Mouse (Mus musculus): ENCODE data around the gene Plekhg1. TPM values are rescaled to one million over a fixed set of nuclear protein-coding genes. Genes with fewer than 3 reads are reported as not detected.

Gene Plekhg1
- polyA plus RNA-seq, 1 experiment from 2014 or later: 12.7 TPM

DNA sequence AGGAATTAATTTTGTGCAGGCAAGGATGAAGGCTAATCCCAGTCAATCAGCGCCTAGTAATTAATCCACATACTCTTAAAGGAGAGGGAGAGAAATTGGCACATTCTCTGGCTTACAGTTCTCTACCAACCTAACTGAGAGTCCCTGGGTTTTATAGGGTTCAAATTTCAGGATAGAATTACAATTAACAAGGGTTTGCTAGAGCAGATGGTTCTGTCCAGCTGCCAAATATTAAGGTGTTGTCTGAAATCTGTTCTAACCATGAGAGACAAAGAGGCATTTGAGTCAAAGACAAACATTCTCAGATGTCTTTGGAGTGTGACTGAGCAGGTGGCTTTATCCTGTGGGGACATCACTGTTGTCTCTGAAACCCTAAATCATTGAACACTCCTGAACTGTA lies 87.2 kb downstream of the Plekhg1 start:
- Histone ChIP-seq H3K9me3 (ENCODE audit: control insufficient read depth, low read length) (no peaks in the 10 kb centered on the region), H3K4me1 (ENCODE audit: control insufficient read depth, insufficient read depth, low read length) (no peaks in the 10 kb centered on the region), H3K27me3 (ENCODE audit: control insufficient read depth, insufficient read depth, low read length) (no peaks in the 10 kb centered on the region), H3K4me2 (ENCODE audit: low read depth) (no peak overlapping the region), H3K4me3 (ENCODE audit: low read depth, low read length) (no peak overlapping the region), H3K27ac (ENCODE audit: low read depth, low read length) (no peak overlapping the region), H3K36me3 (ENCODE audit: control insufficient read depth, insufficient read depth, low read length) (no peaks in the 10 kb centered on the region), H3K9ac (ENCODE audit: low read length) (no peak overlapping the region)
- WGBS: 88% methylated on average over 1 of the region's 1 CpGs
- DNase-seq (ENCODE audit: low spot score) (no peak), ATAC-seq (ENCODE audit: insufficient read depth, low FRiP score, low TSS enrichment) (no peak)

DNA sequence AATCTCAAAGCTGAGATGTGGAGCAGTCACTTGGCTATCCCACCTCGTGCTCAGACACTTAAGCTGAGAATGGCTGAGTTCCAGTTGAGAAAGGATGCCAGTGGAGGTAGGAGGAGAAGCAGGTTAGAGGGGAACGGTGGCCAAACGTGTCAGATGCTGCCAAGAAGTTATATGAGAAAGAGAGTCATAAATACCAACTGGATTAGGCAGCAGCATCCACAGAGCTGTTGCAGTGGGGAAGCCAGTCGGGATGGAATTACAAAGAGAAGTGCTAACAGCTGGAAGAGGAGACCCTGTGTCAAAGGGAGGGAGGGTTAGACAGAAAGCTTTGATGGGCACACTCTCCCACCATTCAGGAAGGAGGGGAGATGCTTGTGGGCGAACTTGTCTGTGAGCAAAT lies 89.3 kb downstream of the Plekhg1 start:
- Histone ChIP-seq H3K4me2 (ENCODE audit: low read depth) (no peak overlapping the region), H3K36me3 (ENCODE audit: control insufficient read depth, insufficient read depth, low read length) (no peaks in the 10 kb centered on the region), H3K27me3 (ENCODE audit: control insufficient read depth, insufficient read depth, low read length) (no peaks in the 10 kb centered on the region), H3K9me3 (ENCODE audit: control insufficient read depth, low read length) (no peaks in the 10 kb centered on the region), H3K9ac (ENCODE audit: low read length) (no peak overlapping the region), H3K4me1 (ENCODE audit: control insufficient read depth, insufficient read depth, low read length) (no peaks in the 10 kb centered on the region), H3K4me3 (ENCODE audit: low read depth, low read length) (no peak overlapping the region), H3K27ac (ENCODE audit: low read depth, low read length) (no peak overlapping the region)
- ATAC-seq (ENCODE audit: insufficient read depth, low FRiP score, low TSS enrichment) (no peak), DNase-seq (ENCODE audit: low spot score) (no peak)
- 28% methylated on average over 5 of the region's 5 CpGs for WGBS

DNA sequence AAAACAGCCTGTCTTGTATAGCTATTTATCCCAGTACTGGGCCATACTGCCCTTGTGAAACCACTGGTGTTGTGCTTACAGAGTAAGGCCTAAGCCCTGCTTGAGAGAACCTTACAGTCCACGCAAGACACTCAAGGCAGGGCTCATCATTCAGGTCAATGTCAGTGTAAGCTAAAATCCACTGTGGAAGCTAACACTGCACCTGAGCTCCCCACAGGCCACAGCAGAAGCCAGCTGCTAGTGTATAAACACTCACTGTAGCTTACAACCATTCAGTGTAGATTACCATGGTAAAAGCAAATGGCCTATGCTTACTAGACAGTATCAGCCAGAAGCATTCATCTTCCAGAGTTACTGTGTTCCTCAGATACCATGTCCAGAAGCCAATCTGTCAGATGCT lies 90.5 kb downstream of the Plekhg1 start:
- no peak overlapping the region for H3K9ac ChIP-seq (ENCODE audit: low read length)
- H3K4me3 ChIP-seq (ENCODE audit: low read depth, low read length): no peak overlapping the region
- no peaks in the 10 kb centered on the region for H3K27me3 ChIP-seq (ENCODE audit: control insufficient read depth, insufficient read depth, low read length)
- no peak overlapping the region for H3K27ac ChIP-seq (ENCODE audit: low read depth, low read length)
- WGBS: 90% methylated on average over 1 of the region's 1 CpGs
- ATAC-seq (ENCODE audit: insufficient read depth, low FRiP score, low TSS enrichment) (no peak), DNase-seq (ENCODE audit: low spot score) (no peak)
- no peaks in the 10 kb centered on the region for H3K9me3 ChIP-seq (ENCODE audit: control insufficient read depth, low read length)
- H3K4me2 ChIP-seq (ENCODE audit: low read depth): no peak overlapping the region
- H3K4me1 ChIP-seq (ENCODE audit: control insufficient read depth, insufficient read depth, low read length): no peaks in the 10 kb centered on the region
- no peaks in the 10 kb centered on the region for H3K36me3 ChIP-seq (ENCODE audit: control insufficient read depth, insufficient read depth, low read length)

DNA sequence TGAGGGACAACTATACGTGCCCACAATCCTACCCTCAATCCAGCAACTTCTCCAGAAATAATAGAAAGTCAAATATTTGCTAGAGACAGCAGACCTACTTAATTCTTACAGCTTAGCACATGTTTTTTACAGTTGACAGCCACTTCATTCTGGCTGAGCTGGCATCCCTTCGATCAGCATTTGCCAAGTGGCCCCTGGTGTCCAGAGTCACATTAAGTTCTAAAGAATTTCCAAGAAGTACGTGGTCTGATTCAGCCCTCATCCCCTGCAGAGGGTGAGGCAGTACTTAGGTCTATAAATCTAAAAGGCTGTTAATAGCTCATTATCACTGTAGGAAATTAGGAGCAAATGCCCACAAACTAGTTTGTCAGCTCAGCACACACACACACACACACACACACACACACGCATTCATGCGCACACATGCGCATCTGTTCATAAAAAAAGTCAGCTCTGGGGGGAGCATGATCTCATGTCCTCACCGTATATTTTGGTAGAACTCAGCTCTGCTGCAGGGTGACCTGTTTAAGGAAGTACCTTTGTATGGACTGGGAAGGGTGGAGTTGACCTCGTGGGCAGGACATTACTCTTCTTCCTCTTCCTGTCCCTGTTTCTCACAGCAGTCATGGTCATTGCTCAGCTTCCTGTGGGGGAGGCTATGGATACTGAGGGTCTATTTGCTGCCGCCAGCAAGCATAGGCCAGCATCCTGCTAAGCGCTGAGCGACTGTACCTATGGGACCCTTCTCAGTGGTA lies 91.6 kb downstream of the Plekhg1 start:
- Histone ChIP-seq H3K27me3 (ENCODE audit: control insufficient read depth, insufficient read depth, low read length) (no peaks in the 10 kb centered on the region), H3K9ac (ENCODE audit: low read length) (no peak overlapping the region), H3K9me3 (ENCODE audit: control insufficient read depth, low read length) (no peaks in the 10 kb centered on the region), H3K27ac (ENCODE audit: low read depth, low read length) (no peak overlapping the region), H3K36me3 (ENCODE audit: control insufficient read depth, insufficient read depth, low read length) (no peaks in the 10 kb centered on the region), H3K4me2 (ENCODE audit: low read depth) (no peak overlapping the region), H3K4me3 (ENCODE audit: low read depth, low read length) (no peak overlapping the region), H3K4me1 (ENCODE audit: control insufficient read depth, insufficient read depth, low read length) (no peaks in the 10 kb centered on the region)
- DNase-seq (ENCODE audit: low spot score) (no peak), ATAC-seq (ENCODE audit: insufficient read depth, low FRiP score, low TSS enrichment) (no peak)
- WGBS: 82% methylated on average over 11 of the region's 11 CpGs

DNA sequence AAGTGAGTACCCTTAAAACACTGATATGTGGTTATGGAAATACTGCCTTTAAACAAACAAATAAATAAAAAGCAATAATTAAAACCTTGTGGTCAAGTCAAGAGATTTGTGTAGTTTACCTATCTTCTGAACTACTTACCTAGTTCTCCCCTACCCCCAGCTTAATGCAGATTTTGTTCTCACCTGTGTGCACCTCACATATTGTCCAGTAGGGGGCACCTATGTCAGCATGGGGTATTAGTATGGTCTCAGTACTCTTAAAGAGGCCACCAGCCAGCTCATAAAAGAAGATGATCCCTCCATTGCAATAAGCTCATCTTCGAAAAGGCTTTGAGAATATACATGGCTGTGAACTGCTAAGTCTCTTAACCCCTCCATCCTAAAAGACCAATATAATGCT lies 93.9 kb downstream of the Plekhg1 start:
- Histone ChIP-seq H3K4me1 (ENCODE audit: control insufficient read depth, insufficient read depth, low read length) (no peaks in the 10 kb centered on the region), H3K27me3 (ENCODE audit: control insufficient read depth, insufficient read depth, low read length) (no peaks in the 10 kb centered on the region), H3K4me2 (ENCODE audit: low read depth) (no peak overlapping the region), H3K36me3 (ENCODE audit: control insufficient read depth, insufficient read depth, low read length) (no peaks in the 10 kb centered on the region), H3K27ac (ENCODE audit: low read depth, low read length) (no peak overlapping the region), H3K4me3 (ENCODE audit: low read depth, low read length) (no peak overlapping the region), H3K9me3 (ENCODE audit: control insufficient read depth, low read length) (no peaks in the 10 kb centered on the region), H3K9ac (ENCODE audit: low read length) (no peak overlapping the region)
- no peak for DNase-seq (ENCODE audit: low spot score)
- no peak for ATAC-seq (ENCODE audit: insufficient read depth, low FRiP score, low TSS enrichment)
- 85% methylated on average over 1 of the region's 1 CpGs for WGBS

DNA sequence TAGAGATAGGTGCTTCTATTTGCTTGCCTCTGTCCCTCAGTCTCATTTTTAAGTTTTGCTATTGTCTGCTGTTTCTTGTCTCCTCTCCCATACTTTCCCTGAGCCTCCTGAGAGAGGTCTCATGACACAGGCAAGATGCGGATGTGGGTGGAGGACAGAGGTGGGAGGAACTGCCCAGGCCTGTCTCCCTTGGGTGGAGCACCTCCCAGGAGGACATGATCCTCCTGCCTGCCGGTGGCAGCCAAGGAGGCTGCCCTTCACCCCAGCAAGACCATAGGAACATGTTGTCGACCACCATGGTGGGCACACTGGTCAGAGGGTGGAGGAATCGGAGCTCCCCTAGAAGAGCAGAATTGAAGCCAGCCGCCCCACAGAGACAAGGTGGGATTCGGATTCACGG lies 94.5 kb downstream of the Plekhg1 start:
- H3K4me3 ChIP-seq (ENCODE audit: low read depth, low read length): no peak overlapping the region
- ATAC-seq (ENCODE audit: insufficient read depth, low FRiP score, low TSS enrichment) (no peak), DNase-seq (ENCODE audit: low spot score) (no peak)
- H3K36me3 ChIP-seq (ENCODE audit: control insufficient read depth, insufficient read depth, low read length): no peaks in the 10 kb centered on the region
- no peak overlapping the region for H3K9ac ChIP-seq (ENCODE audit: low read length)
- H3K4me1 ChIP-seq (ENCODE audit: control insufficient read depth, insufficient read depth, low read length): 0 out of 2 replicates have a peak, but pooled peaks cover under 1% of the 10 kb centered on the region
- 85% methylated on average over 7 of the region's 7 CpGs for WGBS
- H3K27me3 ChIP-seq (ENCODE audit: control insufficient read depth, insufficient read depth, low read length): no peaks in the 10 kb centered on the region
- H3K27ac ChIP-seq (ENCODE audit: low read depth, low read length): no peak overlapping the region
- H3K4me2 ChIP-seq (ENCODE audit: low read depth): no peak overlapping the region
- no peaks in the 10 kb centered on the region for H3K9me3 ChIP-seq (ENCODE audit: control insufficient read depth, low read length)

DNA sequence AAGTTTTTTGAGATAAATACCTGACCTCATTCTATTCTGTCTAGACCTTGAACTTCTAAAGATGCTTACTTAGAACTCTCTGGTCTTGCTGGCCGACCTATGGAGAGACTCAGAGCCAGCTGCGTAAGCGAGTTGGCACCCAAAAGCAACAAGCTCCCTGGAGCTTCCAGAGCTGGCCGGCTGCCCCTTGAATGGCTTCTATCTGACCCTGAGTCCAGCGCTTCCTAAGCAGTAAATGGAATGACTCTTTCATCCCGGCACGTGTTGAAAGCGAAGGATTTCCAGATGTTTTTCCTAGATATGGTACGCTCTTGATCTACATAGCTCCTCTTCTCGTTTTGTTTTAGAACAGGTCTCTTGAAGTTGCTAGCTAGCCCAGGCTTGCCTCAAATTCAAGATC lies 95.5 kb downstream of the Plekhg1 start:
- Histone ChIP-seq H3K9me3 (ENCODE audit: control insufficient read depth, low read length) (no peaks in the 10 kb centered on the region), H3K27ac (ENCODE audit: low read depth, low read length) (no peak overlapping the region), H3K27me3 (ENCODE audit: control insufficient read depth, insufficient read depth, low read length) (no peaks in the 10 kb centered on the region), H3K4me1 (ENCODE audit: control insufficient read depth, insufficient read depth, low read length) (0 out of 2 replicates have a peak, but pooled peaks cover 2% of the 10 kb centered on the region), H3K36me3 (ENCODE audit: control insufficient read depth, insufficient read depth, low read length) (no peaks in the 10 kb centered on the region), H3K4me2 (ENCODE audit: low read depth) (no peak overlapping the region), H3K9ac (ENCODE audit: low read length) (no peak overlapping the region), H3K4me3 (ENCODE audit: low read depth, low read length) (no peak overlapping the region)
- 51% methylated on average over 10 of the region's 10 CpGs for WGBS
- DNase-seq (ENCODE audit: low spot score) (no peak), ATAC-seq (ENCODE audit: insufficient read depth, low FRiP score, low TSS enrichment) (no peak)

DNA sequence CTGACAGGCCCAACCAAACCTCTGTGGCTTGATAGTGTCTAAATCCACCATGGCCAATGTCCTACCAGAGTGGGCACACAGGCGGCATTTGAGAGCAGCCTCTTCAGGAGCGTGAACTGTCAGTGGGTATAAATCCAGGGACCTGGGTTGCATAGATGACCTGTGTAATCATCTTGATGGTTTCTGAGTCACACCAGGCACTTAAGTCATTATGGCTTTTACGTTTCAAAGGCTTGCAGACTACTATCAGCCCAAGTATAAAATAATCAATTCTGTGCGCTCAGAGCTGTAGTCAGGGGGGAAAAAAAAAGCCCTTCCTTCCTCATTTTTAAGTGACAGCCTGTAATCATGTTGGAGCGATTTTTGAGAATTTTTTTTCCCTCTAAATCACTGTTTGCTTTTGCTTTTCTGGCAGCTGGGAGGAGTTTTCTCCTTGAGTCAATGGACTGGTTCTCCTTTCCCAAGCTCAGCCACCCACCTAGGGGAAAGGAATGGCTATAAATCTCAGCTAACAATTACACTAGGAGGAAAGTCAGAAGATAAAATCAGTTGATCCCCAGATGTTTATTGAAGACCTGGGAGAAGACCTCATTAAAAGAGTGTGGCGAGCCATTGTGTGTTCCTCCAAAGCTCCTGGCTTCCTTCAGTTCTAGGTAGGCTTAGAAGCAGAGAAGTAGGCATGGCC lies 99.7 kb downstream of the Plekhg1 start:
- H3K27me3 ChIP-seq (ENCODE audit: control insufficient read depth, insufficient read depth, low read length): no peaks in the 10 kb centered on the region

DNA sequence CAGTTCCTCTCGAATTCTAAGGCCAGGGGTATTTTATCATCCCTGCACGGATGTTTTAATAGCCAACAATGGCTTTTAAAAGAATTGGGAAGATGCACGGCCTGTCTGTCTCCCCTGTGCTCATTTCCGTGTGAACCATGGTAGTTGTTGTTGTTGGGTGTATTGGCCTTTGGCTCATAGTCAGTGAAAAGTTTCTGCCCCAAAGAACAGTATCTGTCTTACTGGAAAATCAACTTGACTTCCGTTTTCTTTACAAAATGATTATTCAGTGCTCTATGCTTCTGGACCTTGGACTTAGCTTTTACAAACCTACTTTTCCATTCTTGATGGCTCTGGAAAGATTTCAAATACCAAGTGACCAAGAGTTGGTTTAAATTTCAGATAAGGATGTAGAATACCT lies 104.3 kb downstream of the Plekhg1 start:
- ATAC-seq (ENCODE audit: insufficient read depth, low FRiP score, low TSS enrichment): no peak
- Histone ChIP-seq H3K27me3 (ENCODE audit: control insufficient read depth, insufficient read depth, low read length) (no peaks in the 10 kb centered on the region), H3K4me2 (ENCODE audit: low read depth) (no peak overlapping the region), H3K9me3 (ENCODE audit: control insufficient read depth, low read length) (no peaks in the 10 kb centered on the region), H3K27ac (ENCODE audit: low read depth, low read length) (no peak overlapping the region), H3K9ac (ENCODE audit: low read length) (no peak overlapping the region), H3K36me3 (ENCODE audit: control insufficient read depth, insufficient read depth, low read length) (no peaks in the 10 kb centered on the region), H3K4me3 (ENCODE audit: low read depth, low read length) (no peak overlapping the region), H3K4me1 (ENCODE audit: control insufficient read depth, insufficient read depth, low read length) (0 out of 2 replicates have a peak, but pooled peaks cover 2% of the 10 kb centered on the region)
- no peak for DNase-seq (ENCODE audit: low spot score)
- WGBS: 70% methylated on average over 5 of the region's 5 CpGs

More for the DNA sequence above, 99.7 kb downstream of the Plekhg1 start:
- ATAC-seq (ENCODE audit: insufficient read depth, low FRiP score, low TSS enrichment): no peak
- Histone ChIP-seq H3K36me3 (ENCODE audit: control insufficient read depth, insufficient read depth, low read length) (no peaks in the 10 kb centered on the region), H3K27ac (ENCODE audit: low read depth, low read length) (no peak overlapping the region), H3K4me3 (ENCODE audit: low read depth, low read length) (no peak overlapping the region), H3K4me2 (ENCODE audit: low read depth) (no peak overlapping the region), H3K9me3 (ENCODE audit: control insufficient read depth, low read length) (no peaks in the 10 kb centered on the region), H3K4me1 (ENCODE audit: control insufficient read depth, insufficient read depth, low read length) (0 out of 2 replicates have a peak, but pooled peaks cover 2% of the 10 kb centered on the region), H3K9ac (ENCODE audit: low read length) (no peak overlapping the region)
- WGBS: 31% methylated on average over 6 of the region's 6 CpGs
- DNase-seq (ENCODE audit: low spot score): no peak
